Mouse (Mus musculus): Measurements from ENCODE around the gene Dkk1. TPM values are rescaled to one million over a fixed set of nuclear protein-coding genes. Genes with fewer than 3 reads are reported as not detected.
"Not testable (repeated sequence)": the region's sequence is repeated elsewhere in the genome, so short reads cannot be mapped to it uniquely, and the experiment has no call there.

Dkk1 gene
- polyA plus RNA-seq, 1 experiment from 2014 or later, result 2.9 TPM

DNA sequence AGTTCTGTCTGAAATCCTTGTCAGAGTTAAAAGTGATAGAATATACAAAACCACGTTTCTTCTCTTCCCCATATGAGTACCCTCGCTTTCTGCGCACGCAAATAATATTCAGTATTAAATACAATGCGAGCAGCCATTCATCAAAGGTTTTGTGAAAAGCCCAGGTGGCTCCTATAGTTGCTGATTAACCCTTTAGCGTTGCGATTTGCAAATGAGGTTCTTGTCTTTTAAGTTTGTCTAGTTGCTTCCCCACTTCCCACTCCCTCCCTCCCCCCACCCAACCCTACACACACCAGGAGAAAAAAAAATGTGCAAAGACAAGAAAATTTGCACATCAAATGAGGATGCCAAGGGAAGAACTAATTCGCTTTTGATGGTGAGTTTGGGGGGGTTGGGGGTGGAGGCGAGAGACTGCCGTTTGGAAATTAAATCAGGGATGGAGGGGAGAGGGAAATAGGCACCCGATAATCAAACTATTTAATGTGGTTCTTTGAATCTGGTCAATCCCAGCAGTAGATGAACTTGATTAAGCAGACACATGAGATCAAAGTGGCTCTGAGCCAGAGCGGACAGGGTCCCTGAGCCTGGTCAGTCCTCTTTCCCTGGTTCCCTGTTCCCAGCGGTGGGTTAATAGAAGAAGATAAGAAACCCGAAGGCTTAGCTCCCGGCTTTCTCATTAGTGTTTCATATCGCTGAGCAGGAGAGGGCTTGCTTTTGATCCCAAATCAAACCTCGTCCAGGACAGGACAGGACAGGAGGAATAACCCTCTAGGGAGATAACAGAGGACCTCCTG is 586 bp upstream of the Dkk1 start:
- Histone ChIP-seq H3K9ac (ENCODE audit: low read length) (no peak overlapping the region), H3K4me2 (ENCODE audit: low read depth, low read length, severe bottlenecking) (peak overlapping the region; percentile 55), H3K27ac (ENCODE audit: low read depth, low read length) (no peak overlapping the region), H3K4me1 (replicated peaks; ENCODE audit: control insufficient read depth, insufficient read depth, low read length) (peaks cover 10% of the 10 kb centered on the region; the same call in 1 of the 2 replicates), H3K9me3 (ENCODE audit: control insufficient read depth, low read length) (no peaks in the 10 kb centered on the region), H3K27me3 (ENCODE audit: control insufficient read depth, insufficient read depth, low read length) (peaks cover 49% of the 10 kb centered on the region), H3K36me3 (ENCODE audit: control insufficient read depth, insufficient read depth, low read length) (no peaks in the 10 kb centered on the region), H3K4me3 (ENCODE audit: low read depth, low read length) (peak overlapping the region; percentile 28; the same call in 1 of the 2 replicates)
- under 1% methylated on average over 17 of the region's 17 CpGs for WGBS
- ATAC-seq (replicated peaks; ENCODE audit: low FRiP score) (no peak), DNase-seq (ENCODE audit: low spot score) (no peak)

DNA sequence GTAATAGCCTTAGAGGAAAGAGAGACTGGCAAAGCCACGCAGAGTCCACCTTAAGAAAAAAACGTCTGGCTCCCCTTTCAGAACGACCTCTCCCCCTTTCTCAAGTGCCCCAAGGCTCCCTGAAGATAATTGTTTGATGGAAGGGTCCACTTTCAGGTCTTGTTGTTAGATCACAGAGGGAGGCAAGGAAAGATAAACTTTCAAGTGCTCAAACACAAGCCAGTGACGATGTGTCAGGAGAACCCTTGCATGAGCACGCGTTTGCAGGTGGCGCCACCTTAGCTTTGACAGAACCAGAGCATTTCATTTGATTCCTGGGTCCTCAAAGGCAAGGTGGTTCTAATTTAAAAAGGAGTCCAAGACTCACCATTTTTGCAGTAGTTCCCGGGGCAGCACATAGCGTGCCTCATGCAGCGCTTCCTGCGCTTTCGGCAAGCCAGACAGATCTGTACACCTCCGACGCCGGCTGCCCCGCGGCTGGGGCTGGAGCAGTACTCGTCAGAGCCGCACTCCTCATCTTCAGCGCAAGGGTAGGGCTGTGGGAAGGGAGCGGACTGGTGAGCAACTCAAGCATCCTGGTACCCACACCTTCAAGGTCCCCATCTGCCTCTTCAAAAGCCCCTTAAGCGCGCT is 938 bp downstream of the Dkk1 start:
- ATAC-seq (replicated peaks; ENCODE audit: low FRiP score) (peak; percentile 66), DNase-seq (ENCODE audit: low spot score) (peak; percentile 75)
- Histone ChIP-seq H3K4me3 (ENCODE audit: low read depth, low read length) (peak overlapping the region; percentile 28), H3K4me2 (ENCODE audit: low read depth, low read length, severe bottlenecking) (peak overlapping the region; percentile 55), H3K27me3 (ENCODE audit: control insufficient read depth, insufficient read depth, low read length) (peaks cover 49% of the 10 kb centered on the region), H3K9me3 (ENCODE audit: control insufficient read depth, low read length) (no peaks in the 10 kb centered on the region), H3K9ac (ENCODE audit: low read length) (no peak overlapping the region), H3K36me3 (ENCODE audit: control insufficient read depth, insufficient read depth, low read length) (no peaks in the 10 kb centered on the region), H3K4me1 (replicated peaks; ENCODE audit: control insufficient read depth, insufficient read depth, low read length) (peaks cover 10% of the 10 kb centered on the region; the same call in 1 of the 2 replicates), H3K27ac (ENCODE audit: low read depth, low read length) (no peak overlapping the region)
- 0% methylated on average over 21 of the region's 23 CpGs for WGBS

DNA sequence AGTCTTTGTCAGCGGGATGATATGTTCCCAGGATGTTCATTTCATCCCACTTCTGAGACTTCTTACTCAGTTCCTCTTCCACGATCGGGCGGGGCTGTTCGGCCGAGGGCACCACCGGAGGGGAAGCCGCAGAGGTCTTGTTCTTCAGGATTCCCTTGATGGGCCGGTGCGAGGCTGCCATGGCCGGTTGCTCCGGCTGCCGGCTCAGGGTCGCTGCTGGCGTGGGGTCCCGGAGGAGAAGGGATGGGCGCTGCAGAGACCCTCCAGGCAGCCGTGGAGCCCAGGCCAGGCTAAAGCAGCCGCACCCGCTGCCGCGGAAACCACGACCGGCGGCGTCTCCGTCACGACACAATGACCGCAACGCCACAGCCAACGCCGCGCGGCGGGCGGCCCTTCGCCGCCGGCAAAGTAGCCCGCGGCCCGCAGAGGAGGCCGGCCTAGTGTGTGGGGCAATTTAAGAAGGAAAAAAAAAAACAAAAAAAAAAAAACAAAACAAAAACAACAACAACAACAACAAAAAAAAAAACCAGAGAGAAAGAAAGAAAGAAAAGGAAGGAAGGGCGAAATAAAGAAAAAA is 10.0 kb downstream of the Dkk1 start:
- H3K9ac ChIP-seq (ENCODE audit: low read length), result peak overlapping the region; percentile 44; the same call in 1 of the 2 replicates
- H3K36me3 ChIP-seq (ENCODE audit: control insufficient read depth, insufficient read depth, low read length); ATAC-seq (replicated peaks; ENCODE audit: low FRiP score); H3K9me3 ChIP-seq (ENCODE audit: control insufficient read depth, low read length); H3K27ac ChIP-seq (ENCODE audit: low read depth, low read length); H3K4me1 ChIP-seq (replicated peaks; ENCODE audit: control insufficient read depth, insufficient read depth, low read length): not testable (repeated sequence)
- peak overlapping the region; percentile 58 for H3K4me2 ChIP-seq (ENCODE audit: low read depth, low read length, severe bottlenecking)
- peak overlapping the region; percentile 34 for H3K4me3 ChIP-seq (ENCODE audit: low read depth, low read length)
- peak; percentile 57 for DNase-seq (ENCODE audit: low spot score)
- peaks cover 11% of the 10 kb centered on the region; the same call in 1 of the 2 replicates for H3K27me3 ChIP-seq (ENCODE audit: control insufficient read depth, insufficient read depth, low read length)
- WGBS, result 2% methylated on average over 44 of the region's 44 CpGs

DNA sequence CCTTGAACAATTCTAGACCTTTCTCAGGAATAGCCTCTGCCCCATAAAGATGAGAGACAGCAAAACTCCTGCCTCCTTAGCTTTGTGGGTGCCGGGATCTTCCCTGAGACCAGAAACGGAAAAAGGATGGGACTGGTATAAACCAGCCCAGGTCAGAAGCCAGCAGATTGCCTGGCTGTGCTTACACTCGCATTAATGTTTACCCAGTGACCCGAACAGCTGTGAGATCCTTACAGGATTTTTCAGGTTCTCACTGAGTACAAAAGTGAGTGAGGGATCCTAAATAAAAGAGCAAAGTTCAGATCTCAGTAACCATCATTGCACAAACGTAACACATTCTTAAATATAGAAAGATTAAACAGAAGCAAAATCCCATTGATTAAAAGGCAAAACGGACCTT is 32.7 kb downstream of the Dkk1 start:
- Histone ChIP-seq H3K4me3 (ENCODE audit: low read depth, low read length) (no peak overlapping the region), H3K36me3 (ENCODE audit: control insufficient read depth, insufficient read depth, low read length) (no peaks in the 10 kb centered on the region), H3K27ac (ENCODE audit: low read depth, low read length) (no peak overlapping the region), H3K4me1 (replicated peaks; ENCODE audit: control insufficient read depth, insufficient read depth, low read length) (no peaks in the 10 kb centered on the region), H3K27me3 (ENCODE audit: control insufficient read depth, insufficient read depth, low read length) (no peaks in the 10 kb centered on the region), H3K9me3 (ENCODE audit: control insufficient read depth, low read length) (no peaks in the 10 kb centered on the region), H3K9ac (ENCODE audit: low read length) (no peak overlapping the region), H3K4me2 (ENCODE audit: low read depth, low read length, severe bottlenecking) (no peak overlapping the region)
- 78% methylated on average over 6 of the region's 6 CpGs for WGBS
- ATAC-seq (replicated peaks; ENCODE audit: low FRiP score) (no peak), DNase-seq (ENCODE audit: low spot score) (no peak)

DNA sequence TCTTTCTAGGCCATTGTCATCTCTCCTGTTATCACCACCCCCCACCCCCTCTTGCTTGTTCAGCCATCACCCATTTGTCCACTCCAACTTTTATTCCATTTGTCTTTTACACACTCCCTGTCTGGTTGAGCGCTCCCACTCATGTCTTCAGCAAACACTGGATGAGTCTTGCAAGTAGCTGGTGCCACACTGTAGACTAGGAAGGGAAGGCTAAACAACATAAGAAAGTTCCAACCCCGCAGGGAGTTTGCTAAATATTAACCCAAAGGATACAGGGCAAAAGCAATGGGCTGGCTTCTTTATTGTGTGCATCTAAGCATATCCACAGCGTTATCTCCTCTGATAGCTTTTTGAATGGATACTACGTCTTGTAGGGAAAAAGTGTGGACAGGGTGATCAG is 39.0 kb downstream of the Dkk1 start:
- no peak overlapping the region for H3K27ac ChIP-seq (ENCODE audit: low read depth, low read length)
- no peak overlapping the region for H3K4me2 ChIP-seq (ENCODE audit: low read depth, low read length, severe bottlenecking)
- H3K4me3 ChIP-seq (ENCODE audit: low read depth, low read length), result no peak overlapping the region
- no peaks in the 10 kb centered on the region for H3K36me3 ChIP-seq (ENCODE audit: control insufficient read depth, insufficient read depth, low read length)
- no peak overlapping the region for H3K9ac ChIP-seq (ENCODE audit: low read length)
- DNase-seq (ENCODE audit: low spot score), result no peak
- no peaks in the 10 kb centered on the region; the same call in 1 of the 2 replicates for H3K4me1 ChIP-seq (replicated peaks; ENCODE audit: control insufficient read depth, insufficient read depth, low read length)
- ATAC-seq (replicated peaks; ENCODE audit: low FRiP score), result no peak
- WGBS, result 91% methylated on average over 4 of the region's 4 CpGs
- H3K27me3 ChIP-seq (ENCODE audit: control insufficient read depth, insufficient read depth, low read length), result no peaks in the 10 kb centered on the region
- no peaks in the 10 kb centered on the region for H3K9me3 ChIP-seq (ENCODE audit: control insufficient read depth, low read length)

DNA sequence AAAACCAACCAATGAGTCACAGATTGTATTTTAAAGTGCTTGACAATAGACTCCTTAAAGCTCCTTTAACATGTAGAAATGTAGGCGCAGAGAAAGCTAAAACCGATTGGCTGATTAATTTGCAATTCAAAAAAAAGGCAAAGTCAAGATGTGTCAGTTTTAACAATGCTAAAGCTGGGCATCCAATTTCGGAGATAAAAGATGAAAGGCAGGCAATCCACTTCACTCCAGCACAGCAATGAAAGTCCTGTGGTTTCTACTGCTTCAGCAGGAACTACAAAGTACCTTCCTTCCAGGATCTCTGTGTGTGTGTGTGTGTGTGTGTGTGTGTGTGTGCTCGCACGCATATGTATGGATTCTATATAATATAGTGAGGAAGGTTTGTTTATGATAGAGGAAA is 44.0 kb downstream of the Dkk1 start:
- Histone ChIP-seq H3K4me2 (ENCODE audit: low read depth, low read length, severe bottlenecking) (no peak overlapping the region), H3K9ac (ENCODE audit: low read length) (no peak overlapping the region), H3K9me3 (ENCODE audit: control insufficient read depth, low read length) (no peaks in the 10 kb centered on the region), H3K4me3 (ENCODE audit: low read depth, low read length) (no peak overlapping the region), H3K27ac (ENCODE audit: low read depth, low read length) (no peak overlapping the region), H3K36me3 (ENCODE audit: control insufficient read depth, insufficient read depth, low read length) (no peaks in the 10 kb centered on the region), H3K27me3 (ENCODE audit: control insufficient read depth, insufficient read depth, low read length) (no peaks in the 10 kb centered on the region), H3K4me1 (replicated peaks; ENCODE audit: control insufficient read depth, insufficient read depth, low read length) (no peaks in the 10 kb centered on the region; the same call in 1 of the 2 replicates)
- DNase-seq (ENCODE audit: low spot score) (no peak), ATAC-seq (replicated peaks; ENCODE audit: low FRiP score) (no peak)
- 10% methylated on average over 5 of the region's 5 CpGs for WGBS
